Mouse (Mus musculus) midbrain, embryonic 10.5 days (tissue): ENCODE data around the gene Celf5. TPM values are rescaled to one million over a fixed set of nuclear protein-coding genes. Genes with fewer than 3 reads are reported as not detected.

Experiments used
- DNase-seq: peaks from one replicate; pipeline ENCODE4 v3.0.0-alpha.2; 2017; ENCODE audit warnings: low spot score
- H3K27ac ChIP-seq: fragments of 300-500 bp; sonication (generic); replicated peaks from 2 replicates; pipeline ENCODE4 v1.5.1; 2016; ENCODE audit warnings: mild to moderate bottlenecking
- H3K27me3 ChIP-seq: fragments of 300-500 bp; sonication (generic); 2 replicates; pipeline ENCODE4 v1.6.1; 2016; ENCODE audit warnings: low read depth, mild to moderate bottlenecking; ENCODE audit not compliant: poor library complexity, severe bottlenecking
- H3K36me3 ChIP-seq: fragments of 300-500 bp; sonication (generic); 2 replicates; pipeline ENCODE4 v1.6.1; 2016; ENCODE audit warnings: mild to moderate bottlenecking, moderate library complexity
- H3K4me1 ChIP-seq: fragments of 300-500 bp; sonication (generic); 2 replicates; pipeline ENCODE4 v1.6.1; 2016
- H3K4me3 ChIP-seq: fragments of 300-500 bp; sonication (generic); 2 replicates; pipeline ENCODE4 v1.5.1; 2016; ENCODE audit warnings: mild to moderate bottlenecking, moderate library complexity
- H3K9me3 ChIP-seq: fragments of 300-500 bp; sonication (generic); replicated peaks from 2 replicates; pipeline ENCODE4 v1.6.1; 2016; ENCODE audit warnings: mild to moderate bottlenecking
- WGBS: fragments of 180-500 bp; shearing (Covaris S2); methylation state at CpG from one replicate; pipeline ENCODE4 v1.1.7; 2016; 5-methylcytosine and 5-hydroxymethylcytosine counted together
- polyA plus RNA-seq: library from polyadenylated mRNA; unstranded; fragments of >200 nt; fragmentation: Nextera tagmentation; extraction: Ambion mirVana; gene quantifications from 2 replicates; pipeline ENCODE4 v1.2.1, GENCODE M21; 2016

The Celf5 gene
- polyA plus RNA-seq, 1 experiment from 2014 or later = 5.0 TPM

- Histone ChIP-seq H3K36me3 (peaks cover 31% of the 10 kb centered on the region), H3K27ac (0 out of 2 replicates have a peak overlapping the region, but pooled peaks have one; percentile 43), H3K9me3 (no peaks in the 10 kb centered on the region), H3K4me3 (no peak overlapping the region), H3K27me3 (peaks cover 34% of the 10 kb centered on the region), H3K4me1 (peaks cover 40% of the 10 kb centered on the region)
- peak; percentile 63 for DNase-seq
- 20% methylated on average over 9 of the region's 9 CpGs for WGBS
Observed at GRCm38 (mm10) chr10:81483983-81484382, 1.5 kb upstream of the Celf5 start.

GRCm38 (mm10) chr10:81481605-81482532 lies 640 bp downstream of the Celf5 start:
- WGBS = 2% methylated on average over 35 of the region's 35 CpGs
- peaks cover 49% of the 10 kb centered on the region for H3K4me1 ChIP-seq

GRCm38 (mm10) chr10:81474461-81474860 lies 8.0 kb downstream of the Celf5 start:
- Histone ChIP-seq H3K36me3 (no peaks in the 10 kb centered on the region), H3K4me3 (no peak overlapping the region), H3K27ac (peak overlapping the region; percentile 87; the same call in 1 of the 2 replicates), H3K27me3 (peaks cover 92% of the 10 kb centered on the region), H3K4me1 (peaks cover 44% of the 10 kb centered on the region), H3K9me3 (no peaks in the 10 kb centered on the region)
- no peak for DNase-seq
- WGBS = 88% methylated on average over 10 of the region's 10 CpGs

More at GRCm38 (mm10) chr10:81481605-81482532, 640 bp downstream of the Celf5 start:
- DNase-seq = no peak
- Histone ChIP-seq H3K4me3 (peak overlapping the region; percentile 59), H3K36me3 (peaks cover 10% of the 10 kb centered on the region), H3K9me3 (no peaks in the 10 kb centered on the region), H3K27me3 (peaks cover 55% of the 10 kb centered on the region), H3K27ac (peak overlapping the region; percentile 80)

- WGBS = under 1% methylated on average over 22 of the region's 22 CpGs
- Histone ChIP-seq H3K27me3 (peaks cover 93% of the 10 kb centered on the region), H3K9me3 (no peaks in the 10 kb centered on the region), H3K36me3 (no peaks in the 10 kb centered on the region), H3K4me3 (peak overlapping the region; percentile 56), H3K4me1 (peaks cover 44% of the 10 kb centered on the region), H3K27ac (peak overlapping the region; percentile 87)
- peak; percentile 86 for DNase-seq
Observed at GRCm38 (mm10) chr10:81473003-81473451, 9.5 kb downstream of the Celf5 start.

- 7% methylated on average over 18 of the region's 18 CpGs for WGBS
- H3K27me3 ChIP-seq = peaks cover 93% of the 10 kb centered on the region
- peak; percentile 45 for DNase-seq
- H3K4me3 ChIP-seq = peak overlapping the region; percentile 56
- peaks cover 40% of the 10 kb centered on the region for H3K4me1 ChIP-seq
- no peaks in the 10 kb centered on the region for H3K9me3 ChIP-seq
- peak overlapping the region; percentile 87 for H3K27ac ChIP-seq
- no peaks in the 10 kb centered on the region for H3K36me3 ChIP-seq
Observed at GRCm38 (mm10) chr10:81472403-81473002, 10.0 kb downstream of the Celf5 start.

GRCm38 (mm10) chr10:81470454-81470853 lies 12.1 kb downstream of the Celf5 start:
- Histone ChIP-seq H3K4me3 (0 out of 2 replicates have a peak overlapping the region, but pooled peaks have one; percentile 14), H3K36me3 (0 out of 2 replicates have a peak, but pooled peaks cover 4% of the 10 kb centered on the region), H3K27ac (no peak overlapping the region), H3K4me1 (peaks cover 43% of the 10 kb centered on the region), H3K9me3 (no peaks in the 10 kb centered on the region), H3K27me3 (peaks cover 93% of the 10 kb centered on the region)
- DNase-seq = no peak
- 63% methylated on average over 18 of the region's 18 CpGs for WGBS

GRCm38 (mm10) chr10:81469253-81469652 lies 13.3 kb downstream of the Celf5 start:
- H3K4me1 ChIP-seq = peaks cover 55% of the 10 kb centered on the region
- no peak overlapping the region for H3K4me3 ChIP-seq
- peaks cover 93% of the 10 kb centered on the region for H3K27me3 ChIP-seq
- no peaks in the 10 kb centered on the region for H3K9me3 ChIP-seq
- no peak overlapping the region for H3K27ac ChIP-seq
- DNase-seq = no peak
- whole genome bisulfite sequencing = 86% methylated on average over 5 of the region's 5 CpGs
- H3K36me3 ChIP-seq = 0 out of 2 replicates have a peak, but pooled peaks cover 4% of the 10 kb centered on the region

- peaks cover 93% of the 10 kb centered on the region for H3K27me3 ChIP-seq
Observed at GRCm38 (mm10) chr10:81467670-81468235, 14.8 kb downstream of the Celf5 start.

GRCm38 (mm10) chr10:81466881-81467280 lies 15.6 kb downstream of the Celf5 start:
- H3K36me3 ChIP-seq = 0 out of 2 replicates have a peak, but pooled peaks cover 4% of the 10 kb centered on the region
- H3K4me3 ChIP-seq = no peak overlapping the region
- H3K27ac ChIP-seq = peak overlapping the region; percentile 49; the same call in 1 of the 2 replicates
- DNase-seq = no peak
- no peaks in the 10 kb centered on the region for H3K9me3 ChIP-seq
- 76% methylated on average over 14 of the region's 14 CpGs for WGBS
- peaks cover 93% of the 10 kb centered on the region for H3K27me3 ChIP-seq
- peaks cover 44% of the 10 kb centered on the region for H3K4me1 ChIP-seq

More at GRCm38 (mm10) chr10:81467670-81468235, 14.8 kb downstream of the Celf5 start:
- H3K4me1 ChIP-seq = peaks cover 48% of the 10 kb centered on the region
- H3K27ac ChIP-seq = no peak overlapping the region
- H3K36me3 ChIP-seq = 0 out of 2 replicates have a peak, but pooled peaks cover 4% of the 10 kb centered on the region
- no peaks in the 10 kb centered on the region for H3K9me3 ChIP-seq
- WGBS = 85% methylated on average over 16 of the region's 16 CpGs
- H3K4me3 ChIP-seq = no peak overlapping the region
- no peak for DNase-seq

- Histone ChIP-seq H3K9me3 (no peaks in the 10 kb centered on the region), H3K27ac (no peak overlapping the region), H3K4me1 (peaks cover 42% of the 10 kb centered on the region), H3K4me3 (no peak overlapping the region), H3K36me3 (0 out of 2 replicates have a peak, but pooled peaks cover 4% of the 10 kb centered on the region), H3K27me3 (peaks cover 93% of the 10 kb centered on the region)
- 78% methylated on average over 2 of the region's 2 CpGs for WGBS
- DNase-seq = no peak
Observed at GRCm38 (mm10) chr10:81466066-81466465, 16.4 kb downstream of the Celf5 start.

- Histone ChIP-seq H3K27me3 (peaks cover 93% of the 10 kb centered on the region), H3K4me3 (no peak overlapping the region)
- peak; percentile 20 for DNase-seq
Observed at GRCm38 (mm10) chr10:81465265-81465645, 17.3 kb downstream of the Celf5 start.

More at GRCm38 (mm10) chr10:81465265-81465645, 17.3 kb downstream of the Celf5 start:
- 2% methylated on average over 5 of the region's 5 CpGs for WGBS
- H3K4me1 ChIP-seq = peaks cover 42% of the 10 kb centered on the region
- H3K9me3 ChIP-seq = no peaks in the 10 kb centered on the region
- H3K27ac ChIP-seq = no peak overlapping the region
- H3K36me3 ChIP-seq = 0 out of 2 replicates have a peak, but pooled peaks cover 4% of the 10 kb centered on the region
